Mouse (Mus musculus) intestine, postnatal 0 days (tissue): Measurements from ENCODE around the gene Def6. TPM values are rescaled to one million over a fixed set of nuclear protein-coding genes. Genes with fewer than 3 reads are reported as not detected.

ENCODE experiments used
- ATAC-seq: fragments of 200-750 bp; cut with Nextera tagmentation; 2 replicates; pipeline ENCODE4 v1.8.0; 2017; ENCODE audit warnings: mild to moderate bottlenecking, moderate TSS enrichment, moderate library complexity
- H3K27ac ChIP-seq: fragments of 300-500 bp; sonication (generic); 2 replicates; pipeline ENCODE4 v1.5.1; 2014; ENCODE audit warnings: mild to moderate bottlenecking, low read depth, low read length, moderate library complexity
- H3K27me3 ChIP-seq: fragments of 300-500 bp; sonication (generic); replicated peaks from 2 replicates; pipeline ENCODE4 v1.6.1; 2014; ENCODE audit warnings: low read length, mixed read lengths; ENCODE audit not compliant: control insufficient read depth, insufficient read depth
- H3K36me3 ChIP-seq: fragments of 300-500 bp; sonication (generic); 2 replicates; pipeline ENCODE4 v1.6.1; 2014; ENCODE audit warnings: mild to moderate bottlenecking, moderate library complexity; ENCODE audit not compliant: control insufficient read depth, insufficient read depth
- H3K4me1 ChIP-seq: fragments of 300-500 bp; sonication (generic); replicated peaks from 2 replicates; pipeline ENCODE4 v1.6.1; 2014; ENCODE audit warnings: antibody characterized with exemption, low read length, mixed read lengths; ENCODE audit not compliant: control insufficient read depth, insufficient read depth
- H3K4me2 ChIP-seq: fragments of 300-500 bp; sonication (generic); replicated peaks from 2 replicates; pipeline ENCODE4 v1.6.1; 2014; ENCODE audit warnings: low read depth, mild to moderate bottlenecking, moderate library complexity
- H3K4me3 ChIP-seq: fragments of 300-500 bp; sonication (generic); 2 replicates; pipeline ENCODE4 v1.5.1; 2014; ENCODE audit warnings: low read depth, low read length
- H3K9ac ChIP-seq: fragments of 300-500 bp; sonication (generic); 2 replicates; pipeline ENCODE4 v1.6.1; 2014; ENCODE audit warnings: mild to moderate bottlenecking, low read depth, low read length
- H3K9me3 ChIP-seq: fragments of 300-500 bp; sonication (generic); 2 replicates; pipeline ENCODE4 v1.6.1; 2016; ENCODE audit warnings: mixed run types; ENCODE audit not compliant: control insufficient read depth
- CTCF ChIP-seq: sonication (generic); IDR thresholded peaks from 2 replicates; pipeline ENCODE4 v1.5.1; 2016; ENCODE audit warnings: low read depth, mild to moderate bottlenecking, control low read depth, antibody characterized with exemption, moderate library complexity
- WGBS: fragments of 180-500 bp; shearing (Covaris S2); extraction: QIAGEN DNeasy Blood & Tissue Kit; methylation state at CpG from one replicate; pipeline ENCODE4 v1.1.7; 2014; 5-methylcytosine and 5-hydroxymethylcytosine counted together
- polyA plus RNA-seq: library from polyadenylated mRNA; unstranded; fragments of >200 nt; fragmentation: Nextera tagmentation; extraction: Ambion mirVana; gene quantifications from 2 replicates; pipeline ENCODE4 v1.2.1, GENCODE M21; 2015

Def6 gene
- polyA plus RNA-seq, 1 experiment from 2014 or later, result 1.7 TPM

DNA sequence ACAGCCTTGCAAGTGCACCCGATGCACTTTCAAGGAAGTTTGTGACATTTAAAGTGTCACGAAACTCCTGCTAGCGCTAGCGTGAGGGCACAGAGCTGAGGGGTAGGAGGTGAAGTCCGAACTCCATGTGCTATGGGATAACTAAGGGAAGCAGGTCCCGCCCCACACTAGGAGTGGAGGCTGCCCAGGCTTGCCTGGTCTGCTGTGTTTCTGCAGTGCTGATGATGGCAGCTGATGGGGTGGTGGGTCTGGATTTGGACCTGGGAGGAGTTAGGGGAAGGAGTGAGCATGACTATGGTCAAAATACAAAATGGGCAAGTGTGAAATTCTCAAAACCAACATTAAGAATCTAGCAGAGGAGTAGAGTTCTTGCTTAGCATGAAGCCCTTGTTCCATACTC, 22.9 kb downstream of the Def6 start:
- peak; percentile 25; the same call in 1 of the 2 replicates for ATAC-seq

GRCm38 (mm10) chr17:28231026-28231736, 23.6 kb downstream of the Def6 start:
- H3K9me3 ChIP-seq, result no peaks in the 10 kb centered on the region
- H3K36me3 ChIP-seq, result no peaks in the 10 kb centered on the region
- H3K27ac ChIP-seq, result no peak overlapping the region
- H3K27me3 ChIP-seq, result no peaks in the 10 kb centered on the region
- H3K4me2 ChIP-seq, result no peak overlapping the region
- TF ChIP-seq CTCF, result no peak
- ATAC-seq, result no peak
- no peak overlapping the region for H3K9ac ChIP-seq
- no peaks in the 10 kb centered on the region; the same call in 1 of the 2 replicates for H3K4me1 ChIP-seq
- no peak overlapping the region for H3K4me3 ChIP-seq
- WGBS, result 80% methylated on average over 18 of the region's 18 CpGs

More for the DNA sequence above, 22.9 kb downstream of the Def6 start:
- Histone ChIP-seq H3K27ac (no peak overlapping the region), H3K4me1 (peaks cover 4% of the 10 kb centered on the region; the same call in 1 of the 2 replicates), H3K9ac (no peak overlapping the region), H3K27me3 (no peaks in the 10 kb centered on the region), H3K4me2 (no peak overlapping the region), H3K4me3 (no peak overlapping the region), H3K9me3 (no peaks in the 10 kb centered on the region), H3K36me3 (no peaks in the 10 kb centered on the region)
- 41% methylated on average over 6 of the region's 6 CpGs for WGBS
- TF ChIP-seq CTCF, result no peak

- H3K36me3 ChIP-seq, result no peaks in the 10 kb centered on the region
- under 1% methylated on average over 55 of the region's 57 CpGs for WGBS
- H3K4me2 ChIP-seq, result peak within 1 kb of the TSS; percentile 96
- peak within 1 kb of the TSS; percentile 29 for H3K27ac ChIP-seq
- ATAC-seq, result peak; percentile 89
- TF ChIP-seq CTCF, result peak; percentile 100
- H3K4me1 ChIP-seq, result peaks cover 3% of the 10 kb centered on the region; the same call in 1 of the 2 replicates
- peak within 1 kb of the TSS; percentile 88 for H3K4me3 ChIP-seq
- H3K9me3 ChIP-seq, result no peaks in the 10 kb centered on the region
- H3K9ac ChIP-seq, result peak within 1 kb of the TSS; percentile 85
- no peaks in the 10 kb centered on the region for H3K27me3 ChIP-seq
Measured at GRCm38 (mm10) chr17:28232475-28233060, 25.0 kb downstream of the Def6 start, which contains the start of gene Ppard. Gene Ppard (plus strand): TSS chr17:28232700.

- H3K9me3 ChIP-seq, result no peaks in the 10 kb centered on the region
- WGBS, result 3% methylated on average over 17 of the region's 17 CpGs
- TF ChIP-seq CTCF, result no peak
- ATAC-seq, result no peak
- H3K36me3 ChIP-seq, result 0 out of 2 replicates have a peak, but pooled peaks cover under 1% of the 10 kb centered on the region
- H3K4me3 ChIP-seq, result peak overlapping the region; percentile 88
- H3K9ac ChIP-seq, result peak overlapping the region; percentile 85
- peak overlapping the region; percentile 29 for H3K27ac ChIP-seq
- no peaks in the 10 kb centered on the region for H3K27me3 ChIP-seq
- H3K4me1 ChIP-seq, result peaks cover 3% of the 10 kb centered on the region; the same call in 1 of the 2 replicates
- H3K4me2 ChIP-seq, result peak overlapping the region; percentile 96
Measured at GRCm38 (mm10) chr17:28233091-28233731, 25.6 kb downstream of the Def6 start.

GRCm38 (mm10) chr17:28234641-28235040, 27.1 kb downstream of the Def6 start:
- no peak for TF ChIP-seq CTCF
- Histone ChIP-seq H3K9ac (no peak overlapping the region), H3K4me3 (no peak overlapping the region)

More at GRCm38 (mm10) chr17:28234641-28235040, 27.1 kb downstream of the Def6 start:
- H3K4me1 ChIP-seq, result peaks cover 3% of the 10 kb centered on the region; the same call in 1 of the 2 replicates
- no peaks in the 10 kb centered on the region for H3K9me3 ChIP-seq
- no peak overlapping the region for H3K4me2 ChIP-seq
- WGBS, result 81% methylated on average over 5 of the region's 5 CpGs
- no peak for ATAC-seq
- H3K27ac ChIP-seq, result no peak overlapping the region; the same call in 1 of the 2 replicates
- H3K27me3 ChIP-seq, result no peaks in the 10 kb centered on the region
- H3K36me3 ChIP-seq, result 0 out of 2 replicates have a peak, but pooled peaks cover 4% of the 10 kb centered on the region
